Mouse (Mus musculus): Measurements from ENCODE around the gene Scgb2b21. TPM values are rescaled to one million over a fixed set of nuclear protein-coding genes. Genes with fewer than 3 reads are reported as not detected.
"Not testable (repeated sequence)": the region's sequence is repeated elsewhere in the genome, so short reads cannot be mapped to it uniquely, and the experiment has no call there.

The Scgb2b21 gene
- not detected in 2 replicates for polyA plus RNA-seq (2016; fragmentation: Nextera tagmentation; extraction: Ambion mirVana)

GRCm38 (mm10) chr7:33520358-33520757 lies at the start of gene Scgb2b21:
TSS of gene Scgb2b21 (minus strand) at chr7:33520458.
- Histone ChIP-seq H3K4me1 (no peaks in the 10 kb centered on the region), H3K27ac (no peak within 1 kb of the TSS), H3K27me3 (replicated peaks) (no peaks in the 10 kb centered on the region), H3K36me3 (no peaks in the 10 kb centered on the region), H3K9me3 (peaks cover 62% of the 10 kb centered on the region), H3K4me3 (no peak within 1 kb of the TSS), H3K9ac (no peak within 1 kb of the TSS), H3K4me2 (replicated peaks) (no peak within 1 kb of the TSS)
- no peak for ATAC-seq (ENCODE audit: low FRiP score, low read depth)

DNA sequence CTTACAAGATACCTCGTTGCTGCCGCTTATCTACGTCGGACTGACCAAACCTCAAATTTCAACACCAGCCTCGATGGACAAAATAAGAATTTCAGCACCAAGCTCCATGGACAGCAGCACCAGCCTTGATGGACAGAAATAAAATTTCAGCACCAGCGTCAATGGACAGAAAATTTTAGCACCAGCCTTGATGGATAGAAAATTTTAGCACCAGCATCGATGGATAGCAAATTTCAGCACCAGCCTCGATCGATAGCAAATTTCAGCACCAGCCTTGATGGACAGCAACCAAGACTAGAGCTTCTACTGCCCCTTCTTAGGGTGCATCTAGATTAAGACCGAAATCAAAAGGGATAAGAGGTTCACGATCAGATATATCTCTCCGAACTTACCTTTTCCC lies 23.2 kb upstream of the Scgb2b21 start:
- WGBS = 90% methylated on average over 12 of the region's 12 CpGs
- not testable (repeated sequence) for ATAC-seq (ENCODE audit: low FRiP score, low read depth)

More for the DNA sequence above, 23.2 kb upstream of the Scgb2b21 start:
- not testable (repeated sequence) for H3K4me2 ChIP-seq (replicated peaks); H3K36me3 ChIP-seq; H3K27me3 ChIP-seq (replicated peaks); H3K4me1 ChIP-seq; H3K27ac ChIP-seq; H3K4me3 ChIP-seq; H3K9ac ChIP-seq
- peaks cover 39% of the 10 kb centered on the region for H3K9me3 ChIP-seq

Other genes with a start within 250 kb of the Scgb2b21 start
- not detected in 2 replicates for gene Scgb2b19, start 240.1 kb downstream of the Scgb2b21 start, polyA plus RNA-seq (2016; fragmentation: Nextera tagmentation; extraction: Ambion mirVana)
- not detected in 2 replicates for gene Scgb1b19, start 233.2 kb downstream of the Scgb2b21 start, polyA plus RNA-seq (2016; fragmentation: Nextera tagmentation; extraction: Ambion mirVana)
- not detected in 2 replicates for gene Scgb2b20, start 154.1 kb downstream of the Scgb2b21 start, polyA plus RNA-seq (2016; fragmentation: Nextera tagmentation; extraction: Ambion mirVana)
- not detected in 2 replicates for gene Scgb1b20, start 147.2 kb downstream of the Scgb2b21 start, polyA plus RNA-seq (2016; fragmentation: Nextera tagmentation; extraction: Ambion mirVana)
- gene Scgb2b24, start 218.9 kb upstream of the Scgb2b21 start, polyA plus RNA-seq (2016; fragmentation: Nextera tagmentation; extraction: Ambion mirVana) = not detected in 2 replicates
- not detected in 2 replicates for gene Scgb1b24, start 223.3 kb upstream of the Scgb2b21 start, polyA plus RNA-seq (2016; fragmentation: Nextera tagmentation; extraction: Ambion mirVana)

All from neural tube, embryonic 12.5 days (tissue).